Mouse (Mus musculus): ENCODE results near the gene Unk. TPM values are rescaled to one million over a fixed set of nuclear protein-coding genes. Genes with fewer than 3 reads are reported as not detected.

Gene Unk
- polyA plus RNA-seq, 1 experiment from 2014 or later, result 25.7 TPM

- Histone ChIP-seq H3K4me2 (replicated peaks) (peak within 1 kb of the TSS; percentile 60), H3K4me1 (replicated peaks) (peaks cover 24% of the 10 kb centered on the region), H3K27me3 (replicated peaks) (no peaks in the 10 kb centered on the region), H3K9ac (peak within 1 kb of the TSS; percentile 40), H3K27ac (peak within 1 kb of the TSS; percentile 84), H3K4me3 (replicated peaks) (peak within 1 kb of the TSS; percentile 19), H3K9me3 (no peaks in the 10 kb centered on the region), H3K36me3 (peaks cover 28% of the 10 kb centered on the region)
- 46% methylated on average over 22 of the region's 22 CpGs for WGBS
- ATAC-seq, result peak; percentile 89
Observed at GRCm38 (mm10) chr11:116077446-116078204, 47.5 kb downstream of the Unk start, which contains the start of gene Unc13d. Gene Unc13d, minus strand, starts transcription at chr11:116077961.

GRCm38 (mm10) chr11:116078221-116078620 is 48.1 kb downstream of the Unk start:
- H3K27me3 ChIP-seq (replicated peaks), result no peaks in the 10 kb centered on the region
- H3K9ac ChIP-seq, result no peak overlapping the region
- H3K27ac ChIP-seq, result peak overlapping the region; percentile 84
- peak overlapping the region; percentile 19 for H3K4me3 ChIP-seq (replicated peaks)
- 10% methylated on average over 16 of the region's 16 CpGs for WGBS
- peak; percentile 66 for ATAC-seq
- H3K4me2 ChIP-seq (replicated peaks), result peak overlapping the region; percentile 60
- H3K4me1 ChIP-seq (replicated peaks), result peaks cover 24% of the 10 kb centered on the region
- H3K9me3 ChIP-seq, result no peaks in the 10 kb centered on the region
- peaks cover 31% of the 10 kb centered on the region for H3K36me3 ChIP-seq

- peaks cover 24% of the 10 kb centered on the region for H3K4me1 ChIP-seq (replicated peaks)
- 46% methylated on average over 10 of the region's 10 CpGs for WGBS
- no peak for ATAC-seq
- H3K4me2 ChIP-seq (replicated peaks), result peak overlapping the region; percentile 60; the same call in 1 of the 2 replicates
- H3K27me3 ChIP-seq (replicated peaks), result no peaks in the 10 kb centered on the region
- H3K4me3 ChIP-seq (replicated peaks), result no peak overlapping the region
- H3K9ac ChIP-seq, result no peak overlapping the region
- H3K36me3 ChIP-seq, result peaks cover 36% of the 10 kb centered on the region
- peak overlapping the region; percentile 48; the same call in 1 of the 2 replicates for H3K27ac ChIP-seq
- H3K9me3 ChIP-seq, result no peaks in the 10 kb centered on the region
Observed at GRCm38 (mm10) chr11:116078676-116079320, 48.7 kb downstream of the Unk start.

GRCm38 (mm10) chr11:116079511-116079910 is 49.4 kb downstream of the Unk start:
- Histone ChIP-seq H3K9me3 (no peaks in the 10 kb centered on the region), H3K9ac (no peak overlapping the region), H3K4me3 (replicated peaks) (no peak overlapping the region), H3K27ac (no peak overlapping the region), H3K27me3 (replicated peaks) (no peaks in the 10 kb centered on the region), H3K4me2 (replicated peaks) (no peak overlapping the region), H3K36me3 (peaks cover 40% of the 10 kb centered on the region), H3K4me1 (replicated peaks) (peaks cover 28% of the 10 kb centered on the region)
- WGBS, result 64% methylated on average over 10 of the region's 10 CpGs
- no peak for ATAC-seq

GRCm38 (mm10) chr11:116081081-116081480 is 51.0 kb downstream of the Unk start:
- Histone ChIP-seq H3K4me1 (replicated peaks) (peaks cover 35% of the 10 kb centered on the region), H3K4me2 (replicated peaks) (no peak overlapping the region), H3K9me3 (no peaks in the 10 kb centered on the region), H3K36me3 (peaks cover 40% of the 10 kb centered on the region), H3K27me3 (replicated peaks) (no peaks in the 10 kb centered on the region), H3K9ac (no peak overlapping the region), H3K27ac (no peak overlapping the region), H3K4me3 (replicated peaks) (no peak overlapping the region)
- 64% methylated on average over 6 of the region's 6 CpGs for WGBS
- ATAC-seq, result no peak

GRCm38 (mm10) chr11:116083096-116083672 is 53.1 kb downstream of the Unk start:
- H3K36me3 ChIP-seq, result peaks cover 40% of the 10 kb centered on the region
- H3K4me3 ChIP-seq (replicated peaks), result no peak overlapping the region
- 87% methylated on average over 14 of the region's 14 CpGs for WGBS
- H3K27me3 ChIP-seq (replicated peaks), result no peaks in the 10 kb centered on the region
- H3K4me1 ChIP-seq (replicated peaks), result peaks cover 28% of the 10 kb centered on the region
- H3K9ac ChIP-seq, result no peak overlapping the region
- H3K4me2 ChIP-seq (replicated peaks), result no peak overlapping the region
- H3K27ac ChIP-seq, result no peak overlapping the region
- no peak for ATAC-seq
- no peaks in the 10 kb centered on the region for H3K9me3 ChIP-seq

- no peaks in the 10 kb centered on the region for H3K27me3 ChIP-seq (replicated peaks)
- H3K4me3 ChIP-seq (replicated peaks), result no peak overlapping the region
- H3K4me1 ChIP-seq (replicated peaks), result peaks cover 21% of the 10 kb centered on the region
- no peak overlapping the region for H3K9ac ChIP-seq
- H3K27ac ChIP-seq, result no peak overlapping the region
- WGBS, result 81% methylated on average over 6 of the region's 6 CpGs
- no peak for ATAC-seq
- no peaks in the 10 kb centered on the region for H3K9me3 ChIP-seq
- H3K4me2 ChIP-seq (replicated peaks), result no peak overlapping the region
- peaks cover 40% of the 10 kb centered on the region for H3K36me3 ChIP-seq
Observed at GRCm38 (mm10) chr11:116084166-116084565, 54.0 kb downstream of the Unk start.

GRCm38 (mm10) chr11:116086258-116087193 is 56.4 kb downstream of the Unk start, which contains the start of gene Wbp2:
Gene Wbp2, minus strand, starts transcription at chr11:116086995.
- Histone ChIP-seq H3K4me2 (replicated peaks) (peak within 1 kb of the TSS; percentile 56), H3K27me3 (replicated peaks) (no peaks in the 10 kb centered on the region), H3K9ac (peak within 1 kb of the TSS; percentile 33; the same call in 1 of the 2 replicates), H3K27ac (peak within 1 kb of the TSS; percentile 86), H3K4me1 (replicated peaks) (peaks cover 18% of the 10 kb centered on the region), H3K4me3 (replicated peaks) (peak within 1 kb of the TSS; percentile 46), H3K36me3 (peaks cover 22% of the 10 kb centered on the region), H3K9me3 (no peaks in the 10 kb centered on the region)
- peak; percentile 95 for ATAC-seq
- WGBS, result 3% methylated on average over 40 of the region's 43 CpGs

GRCm38 (mm10) chr11:116087194-116088130 is 57.3 kb downstream of the Unk start:
- peaks cover 14% of the 10 kb centered on the region for H3K36me3 ChIP-seq
- ATAC-seq, result peak; percentile 86

GRCm38 (mm10) chr11:116088188-116088587 is 58.1 kb downstream of the Unk start:
- WGBS, result 66% methylated on average over 8 of the region's 8 CpGs
- Histone ChIP-seq H3K4me2 (replicated peaks) (peak overlapping the region; percentile 55; the same call in 1 of the 2 replicates), H3K9me3 (no peaks in the 10 kb centered on the region), H3K4me3 (replicated peaks) (no peak overlapping the region), H3K27ac (peak overlapping the region; percentile 86; the same call in 1 of the 2 replicates), H3K4me1 (replicated peaks) (peaks cover 18% of the 10 kb centered on the region), H3K27me3 (replicated peaks) (no peaks in the 10 kb centered on the region), H3K9ac (no peak overlapping the region), H3K36me3 (peaks cover 10% of the 10 kb centered on the region; the same call in 1 of the 2 replicates)
- ATAC-seq, result 0 out of 2 replicates have a peak, but pooled peaks have one; percentile 9

More at GRCm38 (mm10) chr11:116087194-116088130, 57.3 kb downstream of the Unk start:
- WGBS, result 2% methylated on average over 31 of the region's 31 CpGs
- peak overlapping the region; percentile 33; the same call in 1 of the 2 replicates for H3K9ac ChIP-seq
- no peaks in the 10 kb centered on the region for H3K9me3 ChIP-seq
- H3K4me3 ChIP-seq (replicated peaks), result peak overlapping the region; percentile 46
- peaks cover 18% of the 10 kb centered on the region for H3K4me1 ChIP-seq (replicated peaks)
- H3K27ac ChIP-seq, result peak overlapping the region; percentile 86
- peak overlapping the region; percentile 55 for H3K4me2 ChIP-seq (replicated peaks)
- H3K27me3 ChIP-seq (replicated peaks), result no peaks in the 10 kb centered on the region

All from intestine, embryonic 15.5 days (tissue).